Mouse (Mus musculus) stomach, embryonic 14.5 days (tissue): Measurements from ENCODE around the gene Npl. TPM values are rescaled to one million over a fixed set of nuclear protein-coding genes. Genes with fewer than 3 reads are reported as not detected.

Experiments used
- ATAC-seq: fragments of 200-750 bp; cut with Nextera tagmentation; 2 replicates; pipeline ENCODE4 v1.8.0; 2017; ENCODE audit warnings: low read depth, moderate TSS enrichment; ENCODE audit not compliant: insufficient number of reproducible peaks, insufficient read depth, low FRiP score
- H3K27ac ChIP-seq: fragments of 300-500 bp; sonication (generic); 2 replicates; pipeline ENCODE4 v1.5.1; 2014; ENCODE audit warnings: mild to moderate bottlenecking, low read length, moderate library complexity, mixed read lengths
- H3K27me3 ChIP-seq: fragments of 300-500 bp; sonication (generic); 2 replicates; pipeline ENCODE4 v1.6.1; 2014; ENCODE audit warnings: low read length, control low read depth, mixed read lengths; ENCODE audit not compliant: control insufficient read depth, insufficient read depth
- H3K36me3 ChIP-seq: fragments of 300-500 bp; sonication (generic); 2 replicates; pipeline ENCODE4 v1.6.1; 2014; ENCODE audit warnings: mild to moderate bottlenecking, control low read depth, low read length, moderate library complexity, mixed read lengths; ENCODE audit not compliant: control insufficient read depth, insufficient read depth
- H3K4me1 ChIP-seq: fragments of 300-500 bp; sonication (generic); 2 replicates; pipeline ENCODE4 v1.6.1; 2014; ENCODE audit warnings: low read length, control low read depth, mixed read lengths; ENCODE audit not compliant: control insufficient read depth, insufficient read depth
- H3K4me2 ChIP-seq: fragments of 300-500 bp; sonication (generic); replicated peaks from 2 replicates; pipeline ENCODE4 v1.6.1; 2014; ENCODE audit warnings: low read depth, low read length, control low read depth
- H3K4me3 ChIP-seq: fragments of 300-500 bp; sonication (generic); 2 replicates; pipeline ENCODE4 v1.5.1; 2014; ENCODE audit warnings: low read depth, low read length, control low read depth
- H3K9ac ChIP-seq: fragments of 300-500 bp; sonication (generic); replicated peaks from 2 replicates; pipeline ENCODE4 v1.6.1; 2014; ENCODE audit warnings: low read depth, mild to moderate bottlenecking, control low read depth, low read length, moderate library complexity, mixed read lengths
- H3K9me3 ChIP-seq: fragments of 300-500 bp; sonication (generic); 2 replicates; pipeline ENCODE4 v1.6.1; 2016; ENCODE audit warnings: low read depth, low read length, control low read depth; ENCODE audit not compliant: control insufficient read depth
- WGBS: fragments of 180-500 bp; shearing (Covaris S2); extraction: QIAGEN DNeasy Blood & Tissue Kit; methylation state at CpG from one replicate; pipeline ENCODE4 v1.1.7; 2014; 5-methylcytosine and 5-hydroxymethylcytosine counted together
- polyA plus RNA-seq: library from polyadenylated mRNA; unstranded; fragments of >200 nt; fragmentation: Nextera tagmentation; extraction: Ambion mirVana; gene quantifications from 2 replicates; pipeline ENCODE4 v1.2.1, GENCODE M21; 2014

Gene Npl
- polyA plus RNA-seq, 1 experiment from 2014 or later: 6.6 TPM

- H3K4me3 ChIP-seq: no peak overlapping the region
- no peaks in the 10 kb centered on the region for H3K36me3 ChIP-seq
- WGBS: 73% methylated on average over 4 of the region's 4 CpGs
- no peaks in the 10 kb centered on the region for H3K4me1 ChIP-seq
- no peaks in the 10 kb centered on the region for H3K9me3 ChIP-seq
- H3K9ac ChIP-seq: no peak overlapping the region
- H3K27me3 ChIP-seq: no peaks in the 10 kb centered on the region
- no peak for ATAC-seq
- H3K27ac ChIP-seq: no peak overlapping the region
- no peak overlapping the region for H3K4me2 ChIP-seq
These were observed 33.3 kb upstream of the Npl start for GRCm38 (mm10) chr1:153583189-153583588.

GRCm38 (mm10) chr1:153574730-153575129 lies 24.9 kb upstream of the Npl start:
- ATAC-seq: no peak
- Histone ChIP-seq H3K27me3 (no peaks in the 10 kb centered on the region), H3K4me1 (no peaks in the 10 kb centered on the region), H3K36me3 (no peaks in the 10 kb centered on the region), H3K4me3 (no peak overlapping the region), H3K27ac (no peak overlapping the region), H3K9me3 (no peaks in the 10 kb centered on the region), H3K9ac (no peak overlapping the region), H3K4me2 (no peak overlapping the region)
- WGBS: 59% methylated on average over 3 of the region's 3 CpGs

- ATAC-seq: no peak
- Histone ChIP-seq H3K4me2 (no peak overlapping the region), H3K9me3 (no peaks in the 10 kb centered on the region)
These were observed 22.6 kb upstream of the Npl start for GRCm38 (mm10) chr1:153572271-153573043.

GRCm38 (mm10) chr1:153565701-153566100 lies 15.9 kb upstream of the Npl start:
- 64% methylated on average over 8 of the region's 8 CpGs for WGBS

More at GRCm38 (mm10) chr1:153572271-153573043, 22.6 kb upstream of the Npl start:
- Histone ChIP-seq H3K27ac (no peak overlapping the region), H3K4me1 (no peaks in the 10 kb centered on the region), H3K36me3 (no peaks in the 10 kb centered on the region), H3K4me3 (no peak overlapping the region), H3K9ac (no peak overlapping the region), H3K27me3 (no peaks in the 10 kb centered on the region)
- WGBS: 57% methylated on average over 4 of the region's 4 CpGs

GRCm38 (mm10) chr1:153564701-153565100 lies 14.9 kb upstream of the Npl start:
- H3K9ac ChIP-seq: no peak overlapping the region
- H3K4me3 ChIP-seq: no peak overlapping the region
- H3K27ac ChIP-seq: no peak overlapping the region
- no peaks in the 10 kb centered on the region for H3K27me3 ChIP-seq
- WGBS: 78% methylated on average over 7 of the region's 7 CpGs
- no peak for ATAC-seq
- H3K36me3 ChIP-seq: no peaks in the 10 kb centered on the region
- no peaks in the 10 kb centered on the region for H3K9me3 ChIP-seq
- no peaks in the 10 kb centered on the region for H3K4me1 ChIP-seq
- no peak overlapping the region for H3K4me2 ChIP-seq

More at GRCm38 (mm10) chr1:153565701-153566100, 15.9 kb upstream of the Npl start:
- Histone ChIP-seq H3K27me3 (no peaks in the 10 kb centered on the region), H3K36me3 (no peaks in the 10 kb centered on the region), H3K9ac (no peak overlapping the region), H3K4me2 (no peak overlapping the region), H3K27ac (no peak overlapping the region), H3K9me3 (no peaks in the 10 kb centered on the region), H3K4me1 (no peaks in the 10 kb centered on the region), H3K4me3 (no peak overlapping the region)
- ATAC-seq: no peak

- Histone ChIP-seq H3K9me3 (no peaks in the 10 kb centered on the region), H3K4me2 (no peak overlapping the region), H3K27ac (no peak overlapping the region), H3K36me3 (no peaks in the 10 kb centered on the region), H3K4me3 (no peak overlapping the region), H3K9ac (no peak overlapping the region), H3K4me1 (no peaks in the 10 kb centered on the region), H3K27me3 (no peaks in the 10 kb centered on the region)
- WGBS: 54% methylated on average over 2 of the region's 2 CpGs
- ATAC-seq: no peak
These were observed 13.8 kb upstream of the Npl start for GRCm38 (mm10) chr1:153563675-153564074.

- H3K9ac ChIP-seq: no peak overlapping the region
- no peaks in the 10 kb centered on the region for H3K27me3 ChIP-seq
- no peaks in the 10 kb centered on the region for H3K4me1 ChIP-seq
- 68% methylated on average over 6 of the region's 6 CpGs for WGBS
- no peak overlapping the region for H3K4me2 ChIP-seq
- no peak overlapping the region for H3K27ac ChIP-seq
- ATAC-seq: no peak
- H3K4me3 ChIP-seq: no peak overlapping the region
- H3K9me3 ChIP-seq: no peaks in the 10 kb centered on the region
- H3K36me3 ChIP-seq: no peaks in the 10 kb centered on the region
These were observed 11.0 kb upstream of the Npl start for GRCm38 (mm10) chr1:153560805-153561204.

- Histone ChIP-seq H3K9me3 (no peaks in the 10 kb centered on the region), H3K4me3 (no peak overlapping the region), H3K36me3 (no peaks in the 10 kb centered on the region), H3K27me3 (no peaks in the 10 kb centered on the region), H3K27ac (no peak overlapping the region), H3K9ac (no peak overlapping the region), H3K4me2 (no peak overlapping the region), H3K4me1 (no peaks in the 10 kb centered on the region)
- 67% methylated on average over 7 of the region's 7 CpGs for WGBS
- no peak for ATAC-seq
These were observed 9.9 kb upstream of the Npl start for GRCm38 (mm10) chr1:153559701-153560100.
